Mouse (Mus musculus): ENCODE measurements at regions not wholly inside any gene's neighbourhood (a gene's known extent, or its start where the extent isn't known, plus 50 kb on each side); places are given as distances from the start of the nearest gene placed in this dataset.

GRCm38 (mm10) chr2:148571018-148571417 lies 101.4 kb upstream of the Nxt1 start:
- no peak for TF ChIP-seq GATA4 (IDR thresholded peaks at IDR 0.05; ENCODE audit: insufficient replicate concordance, low read length)

GRCm38 (mm10) chr2:148567930-148568481 lies 104.4 kb upstream of the Nxt1 start:
- TF ChIP-seq GATA4 (IDR thresholded peaks at IDR 0.05; ENCODE audit: insufficient replicate concordance, low read length): 0 out of 2 replicates have a peak, but pooled peaks have one; percentile 22

DNA sequence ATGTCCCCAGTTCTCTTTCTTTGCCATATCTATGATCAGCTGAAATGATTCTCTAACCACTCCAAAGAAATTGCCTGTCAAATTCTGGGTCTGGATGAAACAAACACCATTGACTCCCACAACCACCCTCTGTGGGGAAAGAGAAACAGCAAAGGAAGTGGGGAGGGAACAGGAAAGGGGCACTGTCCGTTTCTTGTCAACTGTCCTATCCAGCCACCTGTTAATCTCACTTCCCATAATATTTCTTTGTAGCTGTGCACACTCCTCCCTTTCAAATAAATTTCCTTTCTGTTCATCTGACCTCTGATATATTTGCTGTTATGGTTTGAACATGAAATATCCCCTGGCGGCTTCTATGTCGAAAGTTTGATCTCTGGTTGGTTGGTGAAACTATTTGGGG lies 109.0 kb upstream of the Nxt1 start:
- no peak for TF ChIP-seq GATA4 (IDR thresholded peaks at IDR 0.05; ENCODE audit: insufficient replicate concordance, low read length)

DNA sequence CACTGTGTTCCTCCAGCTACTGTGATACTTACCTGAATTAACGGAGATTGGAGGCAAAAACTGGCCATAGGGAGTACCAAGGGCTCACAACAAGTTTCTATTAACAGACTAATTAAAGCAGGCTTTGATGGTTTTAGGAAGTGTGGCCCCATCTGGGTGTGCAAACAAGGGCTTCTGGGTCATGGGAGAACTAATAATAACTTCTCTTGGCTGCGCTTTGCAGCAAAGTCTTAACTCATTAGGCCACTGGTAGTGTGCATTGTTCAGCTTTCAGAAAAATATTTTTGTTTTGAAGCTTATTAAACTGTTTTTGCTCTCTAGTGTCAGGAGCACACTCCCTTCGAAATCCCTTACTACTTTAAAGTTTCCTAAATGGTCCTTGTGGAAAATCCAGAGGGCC lies 110.4 kb upstream of the Nxt1 start:
- no peak for TF ChIP-seq GATA4 (IDR thresholded peaks at IDR 0.05; ENCODE audit: insufficient replicate concordance, low read length)

DNA sequence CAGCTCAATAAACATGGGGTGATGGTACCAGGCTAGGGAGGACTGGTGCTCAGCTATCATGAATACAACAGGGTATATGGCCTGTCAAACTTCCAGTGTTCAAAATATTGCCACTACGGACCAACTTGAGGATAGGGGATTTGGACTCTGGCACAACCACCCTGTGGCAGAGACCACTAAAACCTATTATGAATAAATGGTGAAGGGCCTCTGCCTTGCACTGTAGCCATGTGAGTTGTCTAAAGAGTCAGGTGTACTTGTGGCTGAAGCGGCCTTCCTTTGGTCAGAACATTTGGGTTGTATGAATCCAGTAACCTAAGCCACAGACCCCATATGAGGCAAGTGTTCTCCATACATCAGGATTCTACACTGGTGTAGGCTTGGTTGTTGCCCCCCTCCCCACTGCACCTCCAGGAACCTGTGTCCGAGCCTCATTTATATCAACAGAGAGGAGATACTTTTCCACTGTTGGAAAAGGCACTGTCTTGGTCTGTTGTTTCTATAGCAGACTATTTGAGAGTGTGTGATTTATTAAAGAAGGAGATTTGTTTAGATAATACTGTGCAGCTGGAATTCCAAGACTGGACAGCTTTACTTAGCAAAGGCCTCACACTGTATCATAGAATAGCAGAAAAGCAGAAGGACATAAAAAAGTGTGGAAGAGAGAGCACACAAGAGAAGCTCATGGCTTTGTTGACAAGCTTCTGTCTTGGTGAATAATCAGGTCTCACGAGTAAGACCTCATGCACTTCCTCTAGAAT lies 112.2 kb upstream of the Nxt1 start:
- TF ChIP-seq GATA4 (IDR thresholded peaks at IDR 0.05; ENCODE audit: insufficient replicate concordance, low read length): no peak

GRCm38 (mm10) chr2:148559376-148559775 lies 113.0 kb upstream of the Nxt1 start:
- no peak for TF ChIP-seq GATA4 (IDR thresholded peaks at IDR 0.05; ENCODE audit: insufficient replicate concordance, low read length)

GRCm38 (mm10) chr2:148558365-148558764 lies 114.0 kb upstream of the Nxt1 start:
- TF ChIP-seq GATA4 (IDR thresholded peaks at IDR 0.05; ENCODE audit: insufficient replicate concordance, low read length): no peak

GRCm38 (mm10) chr2:148551207-148551606 lies 107.8 kb upstream of the Cd93 start:
- TF ChIP-seq GATA4 (IDR thresholded peaks at IDR 0.05; ENCODE audit: insufficient replicate concordance, low read length): no peak

DNA sequence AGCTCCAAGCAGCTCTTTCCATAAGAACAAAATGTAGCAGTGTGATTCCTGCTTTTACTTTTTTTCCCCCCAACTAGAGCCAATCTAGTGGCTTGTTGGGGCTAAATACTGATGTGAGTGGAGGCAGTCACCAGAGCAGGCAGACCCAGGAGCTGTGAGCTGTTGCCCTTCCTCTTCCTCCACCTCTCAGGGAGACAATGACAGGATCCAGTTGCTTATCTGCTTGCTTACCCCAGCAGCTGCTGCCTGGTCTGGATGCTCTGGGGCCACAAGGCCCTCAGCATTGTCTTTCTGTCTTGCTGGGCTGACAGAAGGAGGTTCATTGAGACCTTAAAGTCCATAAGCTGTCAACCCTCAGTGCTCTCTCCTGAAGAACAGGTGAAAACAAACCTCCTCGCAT lies 106.3 kb upstream of the Cd93 start:
- TF ChIP-seq GATA4 (IDR thresholded peaks at IDR 0.05; ENCODE audit: insufficient replicate concordance, low read length): no peak

- TF ChIP-seq GATA4 (IDR thresholded peaks at IDR 0.05; ENCODE audit: insufficient replicate concordance, low read length): no peak
These were observed 99.0 kb upstream of the Cd93 start for GRCm38 (mm10) chr2:148542340-148542739.

GRCm38 (mm10) chr2:148537914-148538510 lies 94.6 kb upstream of the Cd93 start:
- no peak for TF ChIP-seq GATA4 (IDR thresholded peaks at IDR 0.05; ENCODE audit: insufficient replicate concordance, low read length)

GRCm38 (mm10) chr2:148537251-148537650 lies 93.9 kb upstream of the Cd93 start:
- TF ChIP-seq GATA4 (IDR thresholded peaks at IDR 0.05; ENCODE audit: insufficient replicate concordance, low read length): no peak

DNA sequence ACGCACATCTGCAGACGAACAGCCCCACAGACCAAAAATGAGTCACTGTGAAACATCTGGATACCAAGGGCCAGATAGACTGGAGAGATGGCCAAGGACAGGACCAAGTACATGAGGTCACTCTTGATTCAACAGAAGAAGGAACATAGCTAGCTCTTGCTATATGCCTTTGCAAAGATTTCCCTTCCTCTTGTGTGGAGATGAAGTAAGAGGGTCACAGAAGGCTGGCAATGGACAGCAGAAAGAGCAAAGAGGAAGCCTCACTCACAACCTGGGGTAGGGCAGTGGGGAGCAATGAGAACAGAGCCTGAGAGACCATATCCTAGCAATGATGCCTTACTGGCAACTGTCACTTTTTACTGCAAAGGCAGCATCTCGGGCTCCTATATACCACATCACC lies 93.2 kb upstream of the Cd93 start:
- no peak for TF ChIP-seq GATA4 (IDR thresholded peaks at IDR 0.05; ENCODE audit: insufficient replicate concordance, low read length)

DNA sequence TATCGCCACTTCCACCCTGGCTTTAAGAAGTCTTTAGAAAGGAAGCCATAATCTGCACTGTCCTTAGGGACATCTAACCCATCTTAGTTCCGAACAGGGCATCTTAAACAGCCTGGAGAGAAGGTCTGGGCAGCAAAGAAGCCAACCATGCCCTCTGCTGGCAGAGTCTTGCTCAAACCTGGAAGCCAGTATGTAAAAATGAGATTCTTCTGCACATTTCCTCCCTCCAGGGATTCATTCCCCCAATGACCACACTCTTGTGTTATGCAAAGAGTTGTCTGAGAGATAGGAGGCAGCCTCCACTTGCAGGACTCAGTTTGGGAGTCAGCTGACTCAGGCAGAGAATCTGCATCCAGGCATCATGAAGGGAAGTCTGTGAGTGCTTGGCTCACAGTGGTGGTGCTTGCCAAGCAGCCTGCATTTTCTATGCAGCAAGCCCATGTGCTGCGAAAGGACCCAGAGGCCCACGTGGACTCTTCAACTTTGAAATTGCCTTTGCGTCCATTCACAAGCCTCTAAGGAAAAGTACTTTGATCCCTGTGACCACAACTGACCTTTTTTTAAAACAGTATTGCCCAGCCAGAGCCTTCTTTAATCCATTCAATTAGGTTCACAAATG lies 92.3 kb upstream of the Cd93 start:
- no peak for TF ChIP-seq GATA4 (IDR thresholded peaks at IDR 0.05; ENCODE audit: insufficient replicate concordance, low read length)

- no peak for TF ChIP-seq GATA4 (IDR thresholded peaks at IDR 0.05; ENCODE audit: insufficient replicate concordance, low read length)
These were observed 88.7 kb upstream of the Cd93 start for GRCm38 (mm10) chr2:148532051-148532450.

- TF ChIP-seq GATA4 (IDR thresholded peaks at IDR 0.05; ENCODE audit: insufficient replicate concordance, low read length): peak; percentile 67; the same call in 1 of the 2 replicates
These were observed 87.2 kb upstream of the Cd93 start for GRCm38 (mm10) chr2:148530546-148530945.

All from liver, adult (tissue).